Mouse (Mus musculus): ENCODE data around the gene Ambra1.

Gene Ambra1

DNA sequence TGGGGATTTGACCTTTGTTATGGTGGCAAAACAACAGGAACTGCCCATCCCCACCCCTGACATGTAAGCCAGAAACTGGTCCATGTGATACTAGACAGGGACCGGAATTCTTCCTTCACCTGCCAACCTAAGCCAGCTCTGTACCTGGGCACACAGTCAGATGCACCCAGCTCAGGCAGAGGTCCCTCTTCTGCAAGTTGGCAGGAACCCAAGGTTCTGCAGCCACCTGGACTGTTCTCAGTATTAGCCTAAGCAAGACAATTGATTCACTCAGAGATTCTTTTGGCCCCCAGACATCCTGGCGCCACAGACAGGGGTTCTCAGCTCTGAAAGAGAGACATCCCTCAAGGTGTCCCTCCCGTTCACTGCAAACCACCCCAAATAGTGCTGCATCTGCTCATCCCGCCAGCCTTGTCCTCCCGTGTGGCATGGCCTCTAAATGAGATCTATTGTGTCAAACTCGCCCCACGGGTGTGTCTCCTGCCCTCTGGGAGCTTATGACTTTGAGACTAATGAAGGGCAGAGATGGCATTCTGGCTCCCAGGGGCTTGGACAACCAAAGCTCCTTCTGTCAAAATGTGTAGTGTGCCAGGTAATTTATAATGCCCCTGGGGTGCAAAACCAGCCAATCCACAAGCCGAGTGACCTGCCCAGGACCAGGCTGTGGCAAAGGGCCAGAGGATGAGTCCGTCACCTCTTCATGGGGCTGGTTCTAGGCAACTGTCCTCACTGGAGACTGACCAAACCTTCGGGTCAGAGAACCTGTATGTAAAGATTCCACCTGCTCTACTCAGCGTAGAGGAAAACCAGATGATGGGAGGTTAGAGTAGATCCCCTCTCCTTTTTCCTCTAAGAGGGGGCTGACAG lies 229.8 kb downstream of the Ambra1 start:
- peak; percentile 90 for DNase-seq (ENCODE audit: low read depth, low spot score)

DNA sequence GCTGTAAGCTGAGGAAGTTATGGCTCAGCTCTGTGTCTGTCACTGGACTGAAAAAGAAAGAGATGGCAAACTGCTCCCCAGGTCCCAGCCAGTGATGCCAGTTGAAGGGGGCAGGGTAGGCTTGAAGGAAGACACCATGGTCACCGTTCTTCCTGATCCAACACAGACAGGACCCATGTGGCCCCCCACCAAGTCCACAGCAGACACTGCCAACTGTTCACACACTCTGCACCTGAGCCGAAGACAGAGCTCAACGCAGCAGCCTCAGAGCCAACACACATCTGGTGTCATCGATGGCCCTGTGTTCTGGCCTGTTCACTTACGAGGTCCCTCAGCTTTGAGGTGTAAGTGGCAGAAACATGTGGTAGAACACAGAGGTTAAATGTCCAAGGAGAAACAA lies 230.5 kb downstream of the Ambra1 start:
- no peak for DNase-seq (ENCODE audit: low read depth, low spot score)

DNA sequence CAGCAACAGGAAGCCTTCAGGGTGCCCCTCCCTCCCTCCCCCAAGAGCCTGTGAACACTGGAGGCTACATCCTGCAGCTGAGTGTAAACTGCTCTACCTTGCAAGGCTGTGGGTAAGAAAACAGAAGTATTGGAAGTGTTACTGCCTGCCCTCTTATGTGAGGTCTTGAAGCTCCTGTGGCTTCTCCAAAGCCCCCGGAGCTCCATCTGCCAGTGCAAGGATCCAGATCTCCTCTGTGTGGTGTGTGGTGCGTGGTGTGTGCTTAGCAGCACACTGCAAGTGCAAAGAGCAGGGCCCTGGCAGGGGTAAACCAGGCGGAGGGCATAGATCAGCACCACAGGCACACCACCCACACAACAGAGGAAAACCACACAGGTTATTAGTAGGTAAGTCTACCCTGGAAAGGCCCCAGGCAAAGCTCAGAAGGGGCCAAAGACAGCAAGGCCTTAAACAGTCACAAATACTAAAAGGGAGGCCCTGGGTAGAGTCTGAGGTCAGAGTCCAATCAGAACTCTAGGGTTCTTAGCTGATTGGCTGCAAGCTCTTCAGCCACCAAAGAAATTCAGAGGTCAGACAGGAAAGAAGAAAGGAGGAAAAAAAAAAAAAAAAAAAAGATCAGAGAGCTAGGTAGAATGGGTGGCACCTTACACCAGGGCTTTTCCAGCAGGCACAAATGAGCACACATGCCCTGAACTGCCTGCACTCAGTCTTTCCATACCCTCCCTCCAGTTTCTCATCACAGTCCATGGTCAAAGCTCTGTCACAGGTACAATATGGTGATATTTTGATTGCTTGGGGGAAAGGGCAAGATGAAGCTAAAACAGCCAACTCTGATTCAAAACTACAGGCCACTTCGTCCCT lies 232.2 kb downstream of the Ambra1 start:
- DNase-seq (ENCODE audit: low read depth, low spot score) = no peak

DNA sequence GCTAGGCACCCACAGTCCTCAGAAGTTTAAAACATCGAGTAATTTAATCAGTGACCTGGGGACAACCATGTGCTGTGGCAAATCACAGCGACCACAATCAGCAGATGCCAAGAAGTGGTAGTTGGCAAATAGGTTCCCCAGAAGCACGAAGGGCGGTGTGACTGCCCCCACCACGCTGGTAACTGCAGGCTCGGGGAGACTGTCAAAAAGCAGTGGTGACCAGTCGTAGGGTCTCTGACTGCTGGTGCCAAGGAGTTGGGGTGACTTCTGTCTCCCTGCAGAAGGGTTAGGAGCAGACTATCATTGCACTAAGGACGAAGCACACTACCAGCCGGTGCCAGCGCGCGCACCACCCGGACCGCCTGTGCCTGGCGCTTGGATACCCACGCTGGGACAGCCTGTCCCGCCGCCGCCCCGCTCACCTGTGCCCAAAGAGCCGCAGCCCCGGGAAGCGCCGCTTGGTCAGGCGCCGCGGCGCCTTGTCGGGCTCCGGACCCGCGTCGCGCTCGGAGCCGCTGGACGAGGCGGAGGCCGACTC lies 233.0 kb downstream of the Ambra1 start:
- no peak for DNase-seq (ENCODE audit: low read depth, low spot score)

DNA sequence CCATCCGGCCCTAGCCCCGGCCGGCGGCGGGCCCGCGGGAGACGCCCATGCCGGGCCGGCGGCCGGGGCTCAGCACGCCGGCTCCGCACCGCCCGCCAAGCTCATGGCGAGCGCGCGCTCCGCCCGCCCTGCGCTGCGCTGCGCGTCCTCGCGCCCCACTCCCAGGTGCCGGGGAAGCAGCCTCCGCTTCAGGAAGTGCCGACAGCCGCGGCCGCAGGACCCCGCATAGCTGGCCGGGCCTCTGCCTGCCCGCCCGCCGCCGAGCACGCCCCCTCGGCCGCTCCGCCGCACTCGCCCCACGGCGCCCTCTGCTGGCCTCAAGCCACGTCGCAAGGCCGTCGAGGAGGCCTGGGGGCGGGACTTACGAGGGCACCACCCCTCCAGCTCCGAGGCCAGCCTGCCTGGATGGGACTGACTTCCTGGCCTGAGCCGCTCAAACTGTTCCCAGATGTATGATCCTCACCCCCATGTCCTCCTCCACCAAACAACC lies 233.6 kb downstream of the Ambra1 start:
- peak; percentile 96 for DNase-seq (ENCODE audit: low read depth, low spot score)

DNA sequence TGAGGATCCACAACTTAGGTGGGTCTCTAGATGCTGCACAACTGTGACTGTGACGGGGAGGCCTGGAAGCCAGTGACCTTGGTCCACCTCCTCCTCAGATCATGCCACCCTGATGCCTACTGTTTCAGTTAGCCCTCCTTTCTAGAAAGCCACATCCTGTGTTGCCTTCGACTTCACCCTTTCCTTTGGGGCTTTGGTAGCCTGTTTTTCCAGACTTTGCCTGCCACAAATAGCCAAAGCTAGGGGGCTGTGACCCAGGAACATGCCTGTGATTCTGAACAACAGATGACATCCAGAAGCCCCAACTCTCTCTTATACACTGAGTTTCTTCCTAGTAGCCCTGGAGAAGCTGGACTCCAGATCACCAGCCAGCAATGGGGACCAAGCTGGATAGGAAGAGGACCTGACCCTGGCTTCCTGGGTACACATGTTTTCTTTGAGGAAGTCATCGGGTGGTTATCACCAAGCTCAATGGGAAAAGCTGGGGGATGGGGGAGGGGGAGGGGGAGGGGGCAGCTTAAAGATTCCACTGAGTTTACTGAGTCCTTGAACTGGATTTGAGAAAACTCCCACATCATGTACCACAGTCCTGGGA lies 234.8 kb downstream of the Ambra1 start:
- no peak for DNase-seq (ENCODE audit: low read depth, low spot score)

DNA sequence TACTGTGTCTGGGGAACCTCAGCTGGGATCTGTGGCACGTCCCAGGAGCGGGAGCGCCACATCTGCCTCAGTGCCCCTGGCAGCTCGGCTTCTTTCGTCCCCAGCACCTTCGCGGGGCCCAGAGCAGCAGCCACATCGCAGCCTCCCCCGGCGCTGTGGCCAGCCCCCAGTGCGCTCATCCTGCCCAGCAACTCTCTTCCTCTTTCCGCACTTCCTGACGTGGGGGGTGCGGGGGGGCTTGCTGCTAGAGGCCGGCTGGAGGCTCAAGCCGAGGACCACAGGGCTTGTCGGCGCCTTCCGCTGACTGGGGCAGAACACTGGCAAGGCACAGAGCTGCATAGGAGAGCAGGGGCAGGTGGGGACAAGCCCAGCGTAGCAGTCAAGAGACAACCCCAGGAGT lies 235.5 kb downstream of the Ambra1 start:
- DNase-seq (ENCODE audit: low read depth, low spot score) = no peak

DNA sequence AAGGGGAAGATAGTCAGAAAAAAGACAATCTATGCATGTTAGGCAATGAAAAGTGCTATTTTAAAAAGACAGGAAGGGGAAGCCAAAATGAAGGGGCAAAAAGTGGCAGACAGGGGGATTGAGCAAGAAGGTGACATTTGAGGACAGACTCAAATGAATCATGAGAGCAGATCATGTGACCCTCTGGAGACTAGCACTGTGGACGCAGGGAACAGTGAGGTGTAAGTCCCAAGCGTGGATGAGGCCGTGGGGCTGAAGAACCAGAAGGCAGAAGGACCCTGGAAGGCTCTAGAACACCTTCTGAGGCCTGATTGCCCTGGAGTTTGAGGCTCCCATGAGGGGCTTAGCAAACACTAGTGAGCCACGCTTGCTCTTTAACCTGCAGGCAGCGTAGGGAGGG lies 236.4 kb downstream of the Ambra1 start:
- no peak for DNase-seq (ENCODE audit: low read depth, low spot score)

DNA sequence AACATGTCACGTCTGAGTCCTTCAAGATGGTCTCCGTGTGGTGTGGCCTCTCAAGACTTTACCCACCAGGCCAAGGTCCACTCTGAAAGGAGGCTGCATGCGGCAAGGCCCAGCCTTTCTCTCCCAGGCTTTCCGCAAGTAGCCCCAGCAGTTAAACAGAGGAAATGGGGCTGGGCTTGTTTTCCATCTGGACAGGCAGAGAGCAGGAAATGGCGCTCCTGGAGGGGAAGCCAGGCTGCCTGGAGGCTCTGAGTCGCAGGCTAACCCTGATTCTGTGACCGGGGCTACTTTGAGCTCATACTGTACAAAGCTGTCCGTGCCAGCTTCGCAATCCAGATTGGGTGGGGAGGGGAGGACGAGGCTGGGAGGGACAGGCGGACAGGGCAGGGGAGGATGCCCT lies 238.0 kb downstream of the Ambra1 start:
- no peak for DNase-seq (ENCODE audit: low read depth, low spot score)
